12 mouse cellular contexts compared by ENCODE assay signal in genomic region chr5:73359134-73359751, GRCm38 (mm10). TPM values are rescaled to one million over a fixed set of nuclear protein-coding genes. Genes with fewer than 3 reads are reported as not detected.
DNase-seq lines count a peak whose midpoint lies in the region; ATAC-seq and TF ChIP-seq lines count a peak whose summit lies in the region.
"Had no signal": no experiment of that assay in that cellular context is flagged by ENCODE, and none has a peak within 500 bp of the region (broad histone marks: within the 10 kb centered on the region; RNA-seq: fewer than 3 reads in every experiment).

No protein-coding gene starts in this region.

- no peaks in the 10 kb centered on the region for H3K27me3 ChIP-seq in kidney, embryonic 16.5 days (ENCODE audit: insufficient read depth, low read length)
- no peaks in the 10 kb centered on the region for H3K27me3 ChIP-seq in embryonic facial prominence, embryonic 13.5 days
- H3K27me3 ChIP-seq in liver, postnatal 0 days (ENCODE audit: insufficient read depth, low read length), result 0 out of 2 replicates have a peak, but pooled peaks cover 5% of the 10 kb centered on the region
- H3K27me3 ChIP-seq: lung, embryonic 15.5 days had no signal

- H3K9me3 ChIP-seq in kidney, embryonic 16.5 days (ENCODE audit: low read length), result no peaks in the 10 kb centered on the region
- no peaks in the 10 kb centered on the region for H3K9me3 ChIP-seq in embryonic facial prominence, embryonic 13.5 days
- H3K9me3 ChIP-seq in liver, postnatal 0 days (ENCODE audit: low read length), result no peaks in the 10 kb centered on the region
- H3K9me3 ChIP-seq: lung, embryonic 15.5 days had no signal

- no peak for DNase-seq in kidney, postnatal 14 days
- peak; percentile 31 to 38 for DNase-seq in heart, postnatal 10 days
- no peak for DNase-seq in liver, postnatal 0 days
- DNase-seq in adrenal gland, postnatal 14 days, result no peak
- DNase-seq in gastrocnemius, postnatal 25 days, result no peak
- no peak for DNase-seq in urinary bladder, postnatal 4 days (ENCODE audit: low spot score in 2 of 2)
- DNase-seq: kidney, adult 11 months; thymus, postnatal 36 days had no signal

- no peak overlapping the region for H3K4me3 ChIP-seq in kidney, embryonic 16.5 days (ENCODE audit: low read length)
- H3K4me3 ChIP-seq in embryonic facial prominence, embryonic 13.5 days, result no peak overlapping the region
- no peak overlapping the region for H3K4me3 ChIP-seq in liver, postnatal 0 days (ENCODE audit: low read depth, low read length)
- H3K4me3 ChIP-seq: lung, embryonic 15.5 days; myocyte had no signal

- ATAC-seq in kidney, embryonic 16.5 days (ENCODE audit: low FRiP score, low TSS enrichment), result no peak
- ATAC-seq in embryonic facial prominence, embryonic 13.5 days (ENCODE audit: insufficient number of reproducible peaks, insufficient read depth, low FRiP score, low TSS enrichment, low read depth), result no peak
- no peak for ATAC-seq in liver, postnatal 0 days

- H3K4me2 ChIP-seq in kidney, embryonic 16.5 days (replicated peaks; ENCODE audit: low read depth, low read length), result peak overlapping the region; percentile 19; the same call in 1 of the 2 replicates
- H3K4me2 ChIP-seq in embryonic facial prominence, embryonic 13.5 days, result peak overlapping the region; percentile 45; the same call in 1 of the 2 replicates
- 0 out of 2 replicates have a peak overlapping the region, but pooled peaks have one; percentile 51 for H3K4me2 ChIP-seq in liver, postnatal 0 days (ENCODE audit: low read depth, low read length)

- no peak overlapping the region for H3K9ac ChIP-seq in kidney, embryonic 16.5 days (replicated peaks; ENCODE audit: low read length)
- H3K9ac ChIP-seq in embryonic facial prominence, embryonic 13.5 days, result no peak overlapping the region
- H3K9ac ChIP-seq in liver, postnatal 0 days (replicated peaks), result no peak overlapping the region
- H3K9ac ChIP-seq: lung, embryonic 15.5 days had no signal

- 68% methylated on average over 6 of the region's 6 CpGs for WGBS in kidney, embryonic 16.5 days
- WGBS in embryonic facial prominence, embryonic 13.5 days, result 73% methylated on average over 6 of the region's 6 CpGs
- WGBS in liver, postnatal 0 days (ENCODE audit: insufficient replicate concordance), result 69% methylated on average over 6 of the region's 6 CpGs

- no peaks in the 10 kb centered on the region for H3K36me3 ChIP-seq in kidney, embryonic 16.5 days (ENCODE audit: insufficient read depth, low read length)
- no peaks in the 10 kb centered on the region for H3K36me3 ChIP-seq in embryonic facial prominence, embryonic 13.5 days
- H3K36me3 ChIP-seq in liver, postnatal 0 days (replicated peaks; ENCODE audit: insufficient read depth, low read length), result no peaks in the 10 kb centered on the region
- H3K36me3 ChIP-seq: lung, embryonic 15.5 days had no signal

- no peak for TF ChIP-seq EP300 in liver, postnatal 0 days (IDR thresholded peaks at IDR 0.05; ENCODE audit: low read depth)

- intact Hi-C loops in heart, postnatal 10 days (cut with DNase I), result no loop called here

- H3K27ac ChIP-seq in kidney, embryonic 16.5 days (ENCODE audit: low read length), result no peak overlapping the region
- H3K27ac ChIP-seq in embryonic facial prominence, embryonic 13.5 days, result no peak overlapping the region
- no peak overlapping the region for H3K27ac ChIP-seq in liver, postnatal 0 days (ENCODE audit: low read depth)
- H3K27ac ChIP-seq: lung, embryonic 15.5 days had no signal

- no peak for TF ChIP-seq CTCF in liver, postnatal 0 days (IDR thresholded peaks at IDR 0.05; ENCODE audit: low read depth)

- H3K4me1 ChIP-seq in kidney, embryonic 16.5 days (ENCODE audit: insufficient read depth, low read length), result 0 out of 2 replicates have a peak, but pooled peaks cover 6% of the 10 kb centered on the region
- H3K4me1 ChIP-seq in embryonic facial prominence, embryonic 13.5 days, result peaks cover 10% of the 10 kb centered on the region
- H3K4me1 ChIP-seq in liver, postnatal 0 days (ENCODE audit: insufficient read depth), result peaks cover 16% of the 10 kb centered on the region

RNA-seq across cellular contexts. Expression of gene Ociad2, which starts 18.4 kb away (rescaled TPM):
- polyA plus RNA-seq in kidney, embryonic 16.5 days (2015; fragmentation: Nextera tagmentation; extraction: Ambion mirVana), result 11.4 and 11.8 TPM in 2 replicates
- polyA plus RNA-seq in embryonic facial prominence, embryonic 13.5 days (2015; fragmentation: Nextera tagmentation; extraction: Ambion mirVana), result 10.6 and 12.9 TPM in 2 replicates
- 1 to 10 TPM; 8.5 to 9.6 TPM for total RNA-seq in heart, postnatal 10 days (2021)
- 1.2 and 2.0 TPM in 2 replicates for polyA plus RNA-seq in liver, postnatal 0 days (2015; fragmentation: Nextera tagmentation; extraction: Ambion mirVana)
- 12.6 and 20.6 TPM in 2 replicates for total RNA-seq in adrenal gland, postnatal 14 days (2021)
- 10 to 100 TPM; 27.1 to 29.5 TPM for total RNA-seq in gastrocnemius, postnatal 25 days (2021)

RNA-seq across cellular contexts. Expression of gene Cwh43, which starts 46.6 kb away (rescaled TPM):
- 1.3 and 1.4 TPM in 2 replicates for polyA plus RNA-seq in kidney, embryonic 16.5 days (2015; fragmentation: Nextera tagmentation; extraction: Ambion mirVana)
- 0.15 and 0.48 TPM in 2 replicates for polyA plus RNA-seq in embryonic facial prominence, embryonic 13.5 days (2015; fragmentation: Nextera tagmentation; extraction: Ambion mirVana)
- not detected for total RNA-seq in heart, postnatal 10 days (2021)
- not detected in 2 replicates for polyA plus RNA-seq in liver, postnatal 0 days (2015; fragmentation: Nextera tagmentation; extraction: Ambion mirVana)
- not detected in 2 replicates for total RNA-seq in adrenal gland, postnatal 14 days (2021)
- not detected for total RNA-seq in gastrocnemius, postnatal 25 days (2021)
- polyA plus RNA-seq: lung, embryonic 15.5 days had no signal

Comparison
In these comparisons a context has a peak if more than half of its experiments do, and no peak if none do; other contexts are left out.
1. DNase-seq: peak in heart, postnatal 10 days (2 of 2); none in kidney, postnatal 14 days (single experiment), liver, postnatal 0 days (single experiment), adrenal gland, postnatal 14 days (single experiment), gastrocnemius, postnatal 25 days (single experiment) and urinary bladder, postnatal 4 days (0 of 2).
2. Peak in every context shown above with its lines, with median percentiles within 50 percentile points of each other: H3K4me2 ChIP-seq.